Mouse (Mus musculus): ENCODE measurements around the gene Rbfox2. TPM values are rescaled to one million over a fixed set of nuclear protein-coding genes. Genes with fewer than 3 reads are reported as not detected.

Rbfox2 gene
- polyA plus RNA-seq, 1 experiment from 2014 or later, result 118 TPM

GRCm38 (mm10) chr15:77243876-77244560 is 62.8 kb downstream of the Rbfox2 start:
- H3K4me2 ChIP-seq (replicated peaks), result peak overlapping the region; percentile 37
- no peak overlapping the region for H3K4me3 ChIP-seq
- no peaks in the 10 kb centered on the region for H3K27me3 ChIP-seq
- no peaks in the 10 kb centered on the region for H3K9me3 ChIP-seq
- H3K4me1 ChIP-seq, result peaks cover 34% of the 10 kb centered on the region
- no peak overlapping the region for H3K9ac ChIP-seq (replicated peaks)
- H3K27ac ChIP-seq (replicated peaks), result no peak overlapping the region
- no peak for ATAC-seq (ENCODE audit: low FRiP score, low read depth)
- 88% methylated on average over 5 of the region's 5 CpGs for WGBS
- H3K36me3 ChIP-seq, result no peaks in the 10 kb centered on the region

- no peak overlapping the region for H3K4me3 ChIP-seq
- H3K27me3 ChIP-seq, result no peaks in the 10 kb centered on the region
- H3K27ac ChIP-seq (replicated peaks), result no peak overlapping the region
- no peak overlapping the region for H3K9ac ChIP-seq (replicated peaks)
- 86% methylated on average over 4 of the region's 4 CpGs for WGBS
- no peak for ATAC-seq (ENCODE audit: low FRiP score, low read depth)
- H3K9me3 ChIP-seq, result no peaks in the 10 kb centered on the region
- no peaks in the 10 kb centered on the region for H3K36me3 ChIP-seq
- peaks cover 21% of the 10 kb centered on the region for H3K4me1 ChIP-seq
- H3K4me2 ChIP-seq (replicated peaks), result no peak overlapping the region
Measured at GRCm38 (mm10) chr15:77240607-77241006, 66.2 kb downstream of the Rbfox2 start.

GRCm38 (mm10) chr15:77239564-77239963 is 67.2 kb downstream of the Rbfox2 start:
- Histone ChIP-seq H3K27me3 (no peaks in the 10 kb centered on the region), H3K36me3 (no peaks in the 10 kb centered on the region), H3K9me3 (no peaks in the 10 kb centered on the region), H3K9ac (replicated peaks) (no peak overlapping the region), H3K4me1 (peaks cover 19% of the 10 kb centered on the region), H3K4me2 (replicated peaks) (no peak overlapping the region), H3K27ac (replicated peaks) (no peak overlapping the region), H3K4me3 (no peak overlapping the region)
- no peak for ATAC-seq (ENCODE audit: low FRiP score, low read depth)
- WGBS, result 90% methylated on average over 4 of the region's 4 CpGs

GRCm38 (mm10) chr15:77237661-77238060 is 69.1 kb downstream of the Rbfox2 start:
- no peak overlapping the region for H3K4me2 ChIP-seq (replicated peaks)
- no peak for ATAC-seq (ENCODE audit: low FRiP score, low read depth)
- WGBS, result 73% methylated on average over 1 of the region's 1 CpGs
- H3K9ac ChIP-seq (replicated peaks), result no peak overlapping the region
- no peaks in the 10 kb centered on the region for H3K27me3 ChIP-seq
- no peak overlapping the region for H3K27ac ChIP-seq (replicated peaks)
- H3K9me3 ChIP-seq, result no peaks in the 10 kb centered on the region
- H3K4me1 ChIP-seq, result peaks cover 16% of the 10 kb centered on the region
- no peak overlapping the region for H3K4me3 ChIP-seq
- H3K36me3 ChIP-seq, result no peaks in the 10 kb centered on the region

- Histone ChIP-seq H3K27ac (replicated peaks) (no peak overlapping the region), H3K4me2 (replicated peaks) (no peak overlapping the region), H3K36me3 (no peaks in the 10 kb centered on the region), H3K9ac (replicated peaks) (no peak overlapping the region), H3K4me1 (peaks cover 16% of the 10 kb centered on the region), H3K4me3 (no peak overlapping the region), H3K27me3 (no peaks in the 10 kb centered on the region), H3K9me3 (no peaks in the 10 kb centered on the region)
- 79% methylated on average over 7 of the region's 7 CpGs for WGBS
- no peak for ATAC-seq (ENCODE audit: low FRiP score, low read depth)
Measured at GRCm38 (mm10) chr15:77236055-77236567, 70.7 kb downstream of the Rbfox2 start.

GRCm38 (mm10) chr15:77235551-77235950 is 71.3 kb downstream of the Rbfox2 start:
- Histone ChIP-seq H3K9me3 (no peaks in the 10 kb centered on the region), H3K4me1 (peaks cover 16% of the 10 kb centered on the region), H3K4me3 (no peak overlapping the region), H3K9ac (replicated peaks) (no peak overlapping the region), H3K27ac (replicated peaks) (no peak overlapping the region), H3K27me3 (no peaks in the 10 kb centered on the region), H3K4me2 (replicated peaks) (no peak overlapping the region), H3K36me3 (no peaks in the 10 kb centered on the region)
- ATAC-seq (ENCODE audit: low FRiP score, low read depth), result no peak
- 88% methylated on average over 4 of the region's 4 CpGs for WGBS

- Histone ChIP-seq H3K9ac (replicated peaks) (no peak overlapping the region), H3K4me3 (no peak overlapping the region), H3K36me3 (no peaks in the 10 kb centered on the region), H3K27me3 (no peaks in the 10 kb centered on the region), H3K4me2 (replicated peaks) (no peak overlapping the region), H3K27ac (replicated peaks) (no peak overlapping the region), H3K4me1 (peaks cover 12% of the 10 kb centered on the region), H3K9me3 (no peaks in the 10 kb centered on the region)
- no peak for ATAC-seq (ENCODE audit: low FRiP score, low read depth)
- 81% methylated on average over 4 of the region's 4 CpGs for WGBS
Measured at GRCm38 (mm10) chr15:77234296-77234695, 72.5 kb downstream of the Rbfox2 start.

GRCm38 (mm10) chr15:77230144-77230543 is 76.7 kb downstream of the Rbfox2 start:
- H3K4me3 ChIP-seq, result no peak overlapping the region
- no peak overlapping the region for H3K9ac ChIP-seq (replicated peaks)
- ATAC-seq (ENCODE audit: low FRiP score, low read depth), result no peak
- 78% methylated on average over 3 of the region's 3 CpGs for WGBS
- H3K4me1 ChIP-seq, result peaks cover 12% of the 10 kb centered on the region; the same call in 1 of the 2 replicates
- H3K9me3 ChIP-seq, result no peaks in the 10 kb centered on the region
- H3K36me3 ChIP-seq, result 0 out of 2 replicates have a peak, but pooled peaks cover 3% of the 10 kb centered on the region
- H3K27me3 ChIP-seq, result no peaks in the 10 kb centered on the region
- H3K4me2 ChIP-seq (replicated peaks), result no peak overlapping the region
- H3K27ac ChIP-seq (replicated peaks), result no peak overlapping the region

- H3K4me2 ChIP-seq (replicated peaks), result no peak overlapping the region
- H3K36me3 ChIP-seq, result 0 out of 2 replicates have a peak, but pooled peaks cover 3% of the 10 kb centered on the region
- H3K4me3 ChIP-seq, result no peak overlapping the region
- no peaks in the 10 kb centered on the region for H3K9me3 ChIP-seq
- no peak overlapping the region for H3K27ac ChIP-seq (replicated peaks)
- no peaks in the 10 kb centered on the region for H3K27me3 ChIP-seq
- H3K4me1 ChIP-seq, result peaks cover 7% of the 10 kb centered on the region; the same call in 1 of the 2 replicates
- 65% methylated on average over 7 of the region's 7 CpGs for WGBS
- no peak for ATAC-seq (ENCODE audit: low FRiP score, low read depth)
- no peak overlapping the region for H3K9ac ChIP-seq (replicated peaks)
Measured at GRCm38 (mm10) chr15:77226831-77227354, 79.9 kb downstream of the Rbfox2 start.

GRCm38 (mm10) chr15:77225858-77226257 is 80.9 kb downstream of the Rbfox2 start:
- no peaks in the 10 kb centered on the region for H3K9me3 ChIP-seq
- H3K9ac ChIP-seq (replicated peaks), result no peak overlapping the region
- 47% methylated on average over 4 of the region's 4 CpGs for WGBS
- 0 out of 2 replicates have a peak, but pooled peaks cover 3% of the 10 kb centered on the region for H3K36me3 ChIP-seq
- no peak overlapping the region for H3K4me2 ChIP-seq (replicated peaks)
- H3K4me3 ChIP-seq, result no peak overlapping the region
- no peaks in the 10 kb centered on the region for H3K27me3 ChIP-seq
- H3K27ac ChIP-seq (replicated peaks), result peak overlapping the region; percentile 49; the same call in 1 of the 2 replicates
- no peak for ATAC-seq (ENCODE audit: low FRiP score, low read depth)
- H3K4me1 ChIP-seq, result peaks cover 7% of the 10 kb centered on the region; the same call in 1 of the 2 replicates

- H3K9ac ChIP-seq (replicated peaks), result no peak overlapping the region
- no peak for ATAC-seq (ENCODE audit: low FRiP score, low read depth)
Measured at GRCm38 (mm10) chr15:77225274-77225673, 81.5 kb downstream of the Rbfox2 start.

GRCm38 (mm10) chr15:77220833-77221232 is 86.0 kb downstream of the Rbfox2 start:
- Histone ChIP-seq H3K4me1 (peaks cover 9% of the 10 kb centered on the region), H3K27ac (replicated peaks) (no peak overlapping the region), H3K4me2 (replicated peaks) (no peak overlapping the region), H3K9ac (replicated peaks) (no peak overlapping the region), H3K9me3 (no peaks in the 10 kb centered on the region), H3K36me3 (no peaks in the 10 kb centered on the region), H3K27me3 (no peaks in the 10 kb centered on the region), H3K4me3 (no peak overlapping the region)
- 85% methylated on average over 4 of the region's 4 CpGs for WGBS
- no peak for ATAC-seq (ENCODE audit: low FRiP score, low read depth)

More at GRCm38 (mm10) chr15:77225274-77225673, 81.5 kb downstream of the Rbfox2 start:
- Histone ChIP-seq H3K4me2 (replicated peaks) (no peak overlapping the region), H3K36me3 (0 out of 2 replicates have a peak, but pooled peaks cover 3% of the 10 kb centered on the region), H3K27ac (replicated peaks) (no peak overlapping the region), H3K9me3 (no peaks in the 10 kb centered on the region), H3K4me3 (no peak overlapping the region), H3K4me1 (peaks cover 7% of the 10 kb centered on the region; the same call in 1 of the 2 replicates), H3K27me3 (no peaks in the 10 kb centered on the region)
